Mouse (Mus musculus) hindbrain, embryonic 13.5 days (tissue): ENCODE measurements around the gene F13a1. TPM values are rescaled to one million over a fixed set of nuclear protein-coding genes. Genes with fewer than 3 reads are reported as not detected.

Source experiments
- ATAC-seq: fragments of 200-750 bp; cut with Nextera tagmentation; 2 replicates; pipeline ENCODE4 v1.8.0; 2017; ENCODE audit warnings: moderate TSS enrichment; ENCODE audit not compliant: low FRiP score
- H3K27ac ChIP-seq: fragments of 300-500 bp; sonication (generic); 2 replicates; pipeline ENCODE4 v1.5.1; 2015; ENCODE audit warnings: inconsistent platforms, mild to moderate bottlenecking, moderate library complexity
- H3K27me3 ChIP-seq: fragments of 300-500 bp; sonication (generic); 2 replicates; pipeline ENCODE4 v1.6.1; 2015; ENCODE audit warnings: mild to moderate bottlenecking, inconsistent platforms
- H3K36me3 ChIP-seq: fragments of 300-500 bp; sonication (generic); 2 replicates; pipeline ENCODE4 v1.6.1; 2015; ENCODE audit warnings: mild to moderate bottlenecking, inconsistent platforms
- H3K4me1 ChIP-seq: fragments of 300-500 bp; sonication (generic); replicated peaks from 2 replicates; pipeline ENCODE4 v1.6.1; 2015; ENCODE audit warnings: inconsistent platforms
- H3K4me2 ChIP-seq: fragments of 300-500 bp; sonication (generic); 2 replicates; pipeline ENCODE4 v1.6.1; 2015; ENCODE audit warnings: inconsistent platforms, mild to moderate bottlenecking, moderate library complexity
- H3K4me3 ChIP-seq: fragments of 300-500 bp; sonication (generic); 2 replicates; pipeline ENCODE4 v1.5.1; 2015; ENCODE audit warnings: mild to moderate bottlenecking, inconsistent platforms
- H3K9ac ChIP-seq: fragments of 300-500 bp; sonication (generic); 2 replicates; pipeline ENCODE4 v1.6.1; 2015; ENCODE audit warnings: mild to moderate bottlenecking, inconsistent platforms
- H3K9me3 ChIP-seq: fragments of 300-500 bp; sonication (generic); 2 replicates; pipeline ENCODE4 v1.6.1; 2016; ENCODE audit warnings: inconsistent platforms
- WGBS: fragments of 180-500 bp; shearing (Covaris S2); methylation state at CpG from one replicate; pipeline ENCODE4 v1.1.7; 2015; 5-methylcytosine and 5-hydroxymethylcytosine counted together
- polyA plus RNA-seq: library from polyadenylated mRNA; unstranded; fragments of >200 nt; fragmentation: Nextera tagmentation; extraction: Ambion mirVana; gene quantifications from 2 replicates; pipeline ENCODE4 v1.2.1, GENCODE M21; 2015

Gene F13a1
- polyA plus RNA-seq, 1 experiment from 2014 or later, result 15.5 TPM

DNA sequence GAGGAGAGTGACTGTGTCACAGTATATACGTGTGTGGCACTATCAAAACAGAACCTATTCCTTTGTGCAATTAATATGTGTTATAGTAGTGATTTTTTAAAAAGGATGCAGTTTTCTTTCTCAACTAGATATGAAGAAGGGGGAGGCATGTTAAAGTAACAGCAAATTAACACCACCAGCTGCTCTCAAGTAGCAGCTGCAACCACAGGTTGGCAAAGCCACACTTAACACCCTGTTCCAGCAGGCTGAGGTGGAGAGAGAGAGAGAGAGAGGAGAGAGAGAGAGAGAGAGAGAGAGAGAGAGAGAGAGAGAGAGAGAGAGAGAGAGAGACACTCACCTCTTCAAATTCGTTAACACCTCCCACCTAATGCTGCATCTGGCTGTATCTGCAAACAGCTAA, 28.5 kb downstream of the F13a1 start:
- Histone ChIP-seq H3K36me3 (no peaks in the 10 kb centered on the region), H3K27me3 (no peaks in the 10 kb centered on the region), H3K4me2 (no peak overlapping the region), H3K4me3 (no peak overlapping the region), H3K9ac (no peak overlapping the region), H3K27ac (no peak overlapping the region), H3K4me1 (no peaks in the 10 kb centered on the region), H3K9me3 (no peaks in the 10 kb centered on the region)
- 92% methylated on average over 2 of the region's 2 CpGs for WGBS
- no peak for ATAC-seq

DNA sequence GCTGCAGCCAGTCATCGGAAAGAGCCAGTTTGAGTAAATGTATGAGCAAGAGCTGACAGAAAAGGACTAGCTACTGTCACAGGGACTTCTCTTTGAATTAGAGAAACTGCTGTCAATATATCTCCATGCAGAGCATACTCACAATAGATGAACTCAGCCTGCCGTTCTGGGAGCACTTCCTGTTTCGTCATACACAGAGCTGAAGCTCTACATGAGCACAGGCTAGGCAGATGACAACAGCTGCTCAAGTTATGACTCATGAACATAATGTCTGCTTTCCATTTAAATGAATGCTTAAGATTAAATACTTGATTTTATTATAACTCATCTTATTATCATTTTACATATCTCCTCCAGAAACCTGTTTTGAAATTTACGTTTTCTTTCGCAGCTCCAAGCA, 39.3 kb downstream of the F13a1 start:
- no peak for ATAC-seq
- Histone ChIP-seq H3K9me3 (no peaks in the 10 kb centered on the region), H3K27ac (no peak overlapping the region), H3K36me3 (no peaks in the 10 kb centered on the region), H3K27me3 (no peaks in the 10 kb centered on the region), H3K9ac (no peak overlapping the region), H3K4me2 (no peak overlapping the region), H3K4me3 (no peak overlapping the region), H3K4me1 (no peaks in the 10 kb centered on the region)
- WGBS, result 86% methylated on average over 5 of the region's 5 CpGs

DNA sequence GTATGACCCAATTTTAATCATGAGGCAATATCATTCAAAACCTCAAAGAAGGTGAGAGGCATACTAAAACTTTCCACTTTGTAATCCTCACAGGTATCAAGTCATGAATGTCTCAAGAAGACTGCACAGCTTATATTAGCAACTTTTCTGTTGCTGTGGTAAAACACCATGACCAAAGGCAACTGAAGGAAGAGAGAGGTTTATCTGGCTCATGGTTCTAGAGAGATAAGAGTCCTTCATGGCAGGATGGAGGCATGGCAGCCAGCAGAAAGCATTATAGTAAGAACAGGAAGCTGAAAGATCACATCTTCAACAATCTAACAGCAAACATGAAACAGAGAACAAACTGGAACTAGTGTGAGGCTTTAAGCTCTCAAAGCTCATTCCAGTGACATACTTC, 43.8 kb downstream of the F13a1 start:
- no peak overlapping the region for H3K4me3 ChIP-seq
- H3K36me3 ChIP-seq, result no peaks in the 10 kb centered on the region
- no peaks in the 10 kb centered on the region for H3K27me3 ChIP-seq
- no peaks in the 10 kb centered on the region for H3K9me3 ChIP-seq
- no peak overlapping the region for H3K4me2 ChIP-seq
- H3K9ac ChIP-seq, result no peak overlapping the region
- no peak overlapping the region for H3K27ac ChIP-seq
- H3K4me1 ChIP-seq, result no peaks in the 10 kb centered on the region
- no peak for ATAC-seq

DNA sequence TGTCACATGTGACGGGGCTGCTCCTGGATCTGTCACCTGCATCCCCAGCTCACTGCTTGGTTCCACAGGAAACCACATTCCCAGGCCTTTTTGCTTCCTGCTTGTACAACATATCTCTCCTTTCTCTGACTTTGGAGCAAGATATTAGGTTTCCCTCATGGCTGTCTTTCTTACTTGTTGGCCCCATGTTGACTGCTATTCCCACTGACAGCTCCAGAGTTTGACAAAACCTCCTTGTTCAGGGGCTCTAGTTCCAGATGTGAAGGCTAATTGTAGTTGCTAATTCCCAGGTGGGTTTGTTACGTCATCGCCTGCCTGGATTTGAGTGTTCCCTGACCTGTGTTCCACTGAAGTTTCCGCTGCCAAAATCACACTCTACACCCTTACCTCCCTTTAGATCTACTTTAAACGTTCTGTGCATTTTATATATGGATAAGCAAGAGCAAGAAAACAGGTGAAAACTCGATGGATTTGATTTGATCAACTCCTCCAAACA, 50.8 kb downstream of the F13a1 start:
- H3K9me3 ChIP-seq, result no peaks in the 10 kb centered on the region
- ATAC-seq, result no peak
- H3K36me3 ChIP-seq, result no peaks in the 10 kb centered on the region
- no peaks in the 10 kb centered on the region for H3K27me3 ChIP-seq
- H3K4me1 ChIP-seq, result no peaks in the 10 kb centered on the region
- no peak overlapping the region for H3K27ac ChIP-seq
- H3K4me2 ChIP-seq, result no peak overlapping the region
- 86% methylated on average over 6 of the region's 6 CpGs for WGBS
- H3K4me3 ChIP-seq, result no peak overlapping the region
- no peak overlapping the region for H3K9ac ChIP-seq

DNA sequence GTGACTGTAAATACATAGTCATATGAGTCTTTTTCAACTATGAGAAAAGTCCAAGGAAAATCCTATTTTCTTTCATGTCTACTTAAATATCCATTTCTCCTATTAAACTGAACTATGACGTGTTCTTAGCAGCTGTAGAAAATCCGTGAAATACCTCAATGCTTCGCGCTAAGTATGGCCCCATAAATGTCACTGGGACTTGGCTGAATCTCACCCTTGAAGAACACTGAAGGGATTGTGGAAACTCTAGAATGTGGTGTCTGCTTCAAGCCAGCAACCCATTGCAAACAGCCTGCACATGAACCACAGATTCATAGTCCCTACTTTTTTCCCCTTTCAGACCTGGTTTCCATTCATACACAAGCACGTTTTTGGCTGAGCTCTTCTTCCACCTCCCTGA, 56.5 kb downstream of the F13a1 start:
- 91% methylated on average over 5 of the region's 5 CpGs for WGBS
- Histone ChIP-seq H3K36me3 (no peaks in the 10 kb centered on the region), H3K9ac (no peak overlapping the region), H3K9me3 (no peaks in the 10 kb centered on the region), H3K27ac (no peak overlapping the region), H3K4me3 (no peak overlapping the region), H3K27me3 (no peaks in the 10 kb centered on the region), H3K4me1 (no peaks in the 10 kb centered on the region), H3K4me2 (no peak overlapping the region)
- ATAC-seq, result no peak

DNA sequence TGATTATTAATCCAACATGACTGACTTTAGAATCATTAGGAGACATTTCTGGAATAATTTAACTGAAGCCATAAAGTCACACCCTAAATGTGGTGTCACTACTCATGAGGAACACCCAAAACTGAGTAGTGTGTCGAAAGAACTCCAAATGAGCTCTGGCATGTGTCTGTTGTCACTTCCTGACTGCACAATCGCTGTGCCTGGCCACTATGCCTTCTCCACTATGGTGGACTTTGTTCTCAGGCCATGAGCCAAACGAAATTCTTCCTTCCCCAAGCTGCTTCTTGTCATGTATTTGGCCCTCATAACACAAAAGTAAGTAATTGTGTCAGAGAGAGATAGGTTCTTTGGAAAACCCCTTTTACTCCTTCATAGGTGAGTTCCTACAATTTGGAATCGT, 61.7 kb downstream of the F13a1 start:
- Histone ChIP-seq H3K4me2 (no peak overlapping the region), H3K27ac (no peak overlapping the region), H3K4me1 (0 out of 2 replicates have a peak, but pooled peaks cover 8% of the 10 kb centered on the region), H3K36me3 (no peaks in the 10 kb centered on the region), H3K9ac (no peak overlapping the region), H3K9me3 (no peaks in the 10 kb centered on the region), H3K27me3 (no peaks in the 10 kb centered on the region), H3K4me3 (no peak overlapping the region)
- no peak for ATAC-seq
- 86% methylated on average over 4 of the region's 4 CpGs for WGBS

DNA sequence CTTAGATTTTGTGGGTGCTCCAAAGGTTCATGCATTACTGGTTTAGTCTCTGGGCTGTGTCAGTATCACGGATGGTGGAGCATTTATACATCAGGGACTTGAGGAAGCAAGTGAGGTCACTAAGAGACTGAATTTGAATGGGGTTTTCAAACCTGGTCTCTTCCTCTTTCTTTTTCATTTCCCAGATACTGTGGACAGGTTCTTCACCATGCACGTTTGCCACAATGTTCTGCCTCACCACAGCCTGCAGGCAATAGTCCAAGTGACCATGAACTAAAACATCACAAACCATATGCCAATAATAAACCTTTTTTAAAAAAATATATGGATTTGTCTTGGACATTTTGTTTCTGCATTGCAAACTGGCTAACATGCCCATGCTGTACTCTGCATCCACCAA, 77.0 kb downstream of the F13a1 start:
- Histone ChIP-seq H3K27me3 (no peaks in the 10 kb centered on the region), H3K4me1 (no peaks in the 10 kb centered on the region; the same call in 1 of the 2 replicates), H3K4me3 (no peak overlapping the region), H3K27ac (no peak overlapping the region), H3K9me3 (no peaks in the 10 kb centered on the region), H3K4me2 (no peak overlapping the region), H3K9ac (no peak overlapping the region), H3K36me3 (no peaks in the 10 kb centered on the region)
- no peak for ATAC-seq
- 85% methylated on average over 2 of the region's 2 CpGs for WGBS

DNA sequence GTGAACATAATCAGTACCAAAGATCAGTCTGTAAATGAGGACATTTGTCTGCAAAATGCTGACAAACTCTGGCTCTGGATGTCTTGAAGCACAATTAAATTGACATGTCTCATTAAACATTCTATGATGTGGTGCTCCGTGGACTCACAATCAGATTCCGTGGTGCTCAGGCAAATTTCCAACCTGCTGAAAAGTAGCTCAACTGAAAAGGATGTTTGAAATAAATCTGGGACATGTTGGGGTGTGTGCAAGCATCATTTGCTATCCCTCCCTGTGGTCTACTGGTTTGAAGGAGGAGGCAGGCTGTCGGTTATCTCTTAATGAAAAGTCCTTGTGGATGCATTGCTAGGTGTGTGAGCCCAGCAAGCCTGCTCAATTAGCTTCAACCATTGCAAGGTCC, 77.8 kb downstream of the F13a1 start:
- WGBS, result 54% methylated on average over 3 of the region's 3 CpGs
- Histone ChIP-seq H3K4me2 (no peak overlapping the region), H3K9ac (no peak overlapping the region), H3K27ac (0 out of 2 replicates have a peak overlapping the region, but pooled peaks have one; percentile 13), H3K9me3 (no peaks in the 10 kb centered on the region), H3K36me3 (no peaks in the 10 kb centered on the region), H3K4me3 (no peak overlapping the region), H3K27me3 (no peaks in the 10 kb centered on the region), H3K4me1 (no peaks in the 10 kb centered on the region; the same call in 1 of the 2 replicates)
- ATAC-seq, result no peak

DNA sequence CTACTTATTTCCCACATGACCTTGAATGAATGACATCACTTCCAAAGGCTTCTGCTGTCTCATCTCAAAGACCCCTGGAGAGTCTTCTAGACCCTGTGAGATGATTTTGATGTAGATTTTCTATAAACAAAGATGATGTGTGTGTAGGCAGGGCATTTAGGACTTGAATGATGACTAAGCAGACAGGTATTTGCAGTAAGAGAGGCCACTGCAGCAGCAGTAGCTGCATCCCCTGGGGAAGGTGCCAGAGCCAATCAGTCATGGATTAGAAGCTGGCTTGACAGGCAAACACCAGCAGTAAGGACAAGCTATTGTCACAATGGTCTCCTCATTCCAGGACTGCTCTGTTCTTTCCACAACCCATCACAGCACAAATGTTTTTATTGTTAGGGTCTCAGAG, 87.1 kb downstream of the F13a1 start:
- Histone ChIP-seq H3K4me1 (0 out of 2 replicates have a peak, but pooled peaks cover 3% of the 10 kb centered on the region), H3K4me2 (no peak overlapping the region), H3K9me3 (no peaks in the 10 kb centered on the region), H3K4me3 (no peak overlapping the region), H3K27me3 (no peaks in the 10 kb centered on the region), H3K9ac (no peak overlapping the region), H3K36me3 (no peaks in the 10 kb centered on the region), H3K27ac (no peak overlapping the region)
- ATAC-seq, result no peak

DNA sequence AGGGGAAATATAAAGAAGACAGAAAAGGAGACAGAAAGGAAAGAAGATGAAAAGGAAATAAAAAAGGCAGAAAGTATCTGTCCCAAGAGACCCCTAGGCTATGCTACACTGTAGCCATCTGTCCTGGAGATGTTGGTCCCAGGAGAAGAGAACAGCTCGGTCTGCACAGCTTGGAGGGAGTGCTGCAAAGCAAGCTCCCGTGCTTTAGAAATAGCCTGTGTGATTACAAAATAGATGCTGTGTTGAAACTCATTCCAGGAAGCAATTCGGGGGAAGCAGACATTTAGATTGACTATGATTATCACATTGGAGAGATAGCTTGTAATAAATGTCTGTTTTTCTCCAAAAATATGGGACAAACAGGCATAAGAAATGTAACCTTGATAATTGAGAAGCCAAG, 91.0 kb downstream of the F13a1 start:
- no peak overlapping the region for H3K4me3 ChIP-seq
- 64% methylated on average over 3 of the region's 3 CpGs for WGBS
- no peak for ATAC-seq

DNA sequence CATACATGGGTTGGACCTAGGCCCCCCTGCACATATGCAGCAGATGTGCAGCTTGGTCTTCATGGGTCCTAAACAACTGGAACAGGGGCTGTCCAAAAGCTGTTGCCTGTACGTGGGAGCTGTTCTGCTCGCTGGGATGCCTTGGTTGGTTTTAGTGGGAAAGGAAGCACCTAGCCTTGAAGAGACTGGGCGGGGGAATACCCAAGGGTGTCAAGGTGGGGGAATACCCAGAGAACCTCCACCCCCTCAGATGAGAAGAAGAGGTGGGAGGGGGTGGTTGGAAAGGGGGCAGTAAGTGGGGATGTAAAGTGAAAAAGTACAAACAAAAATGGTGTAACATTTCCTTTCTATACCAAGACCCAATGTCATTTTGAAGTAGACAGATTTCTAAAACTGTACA, 95.1 kb downstream of the F13a1 start:
- H3K9ac ChIP-seq, result no peak overlapping the region
- no peak for ATAC-seq
- no peaks in the 10 kb centered on the region for H3K9me3 ChIP-seq
- H3K27ac ChIP-seq, result no peak overlapping the region
- H3K36me3 ChIP-seq, result no peaks in the 10 kb centered on the region
- no peak overlapping the region for H3K4me3 ChIP-seq
- H3K4me1 ChIP-seq, result 0 out of 2 replicates have a peak, but pooled peaks cover 3% of the 10 kb centered on the region
- H3K27me3 ChIP-seq, result no peaks in the 10 kb centered on the region
- no peak overlapping the region for H3K4me2 ChIP-seq
- WGBS, result 93% methylated on average over 3 of the region's 3 CpGs

More for the DNA sequence above, 91.0 kb downstream of the F13a1 start:
- H3K4me2 ChIP-seq, result no peak overlapping the region
- no peaks in the 10 kb centered on the region for H3K27me3 ChIP-seq
- no peaks in the 10 kb centered on the region for H3K36me3 ChIP-seq
- 0 out of 2 replicates have a peak, but pooled peaks cover 3% of the 10 kb centered on the region for H3K4me1 ChIP-seq
- H3K9ac ChIP-seq, result no peak overlapping the region
- no peaks in the 10 kb centered on the region for H3K9me3 ChIP-seq
- H3K27ac ChIP-seq, result no peak overlapping the region

DNA sequence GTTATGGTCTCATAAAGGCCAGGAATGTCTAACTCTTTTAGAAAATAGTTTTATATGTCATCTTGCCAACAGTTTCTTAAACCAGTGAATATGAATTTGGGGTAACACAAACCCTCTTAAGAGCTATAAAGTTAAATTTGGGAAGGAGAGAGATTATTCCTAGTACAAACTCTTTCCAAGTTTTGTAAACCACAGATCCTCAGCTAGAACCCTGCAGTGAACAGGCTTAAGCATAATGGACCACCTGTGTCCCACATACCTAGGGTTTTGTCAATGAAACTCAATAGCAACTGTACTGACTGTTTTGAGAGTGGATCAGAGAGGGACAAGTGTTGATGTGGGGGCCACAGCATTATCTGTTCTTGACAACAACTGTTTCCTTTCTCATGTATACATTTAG, 96.4 kb downstream of the F13a1 start:
- H3K27ac ChIP-seq, result no peak overlapping the region
- no peak overlapping the region for H3K4me2 ChIP-seq
- no peak overlapping the region for H3K4me3 ChIP-seq
- ATAC-seq, result no peak
- no peaks in the 10 kb centered on the region for H3K4me1 ChIP-seq
- no peaks in the 10 kb centered on the region for H3K36me3 ChIP-seq
- H3K9ac ChIP-seq, result no peak overlapping the region
- H3K9me3 ChIP-seq, result no peaks in the 10 kb centered on the region
- no peaks in the 10 kb centered on the region for H3K27me3 ChIP-seq

DNA sequence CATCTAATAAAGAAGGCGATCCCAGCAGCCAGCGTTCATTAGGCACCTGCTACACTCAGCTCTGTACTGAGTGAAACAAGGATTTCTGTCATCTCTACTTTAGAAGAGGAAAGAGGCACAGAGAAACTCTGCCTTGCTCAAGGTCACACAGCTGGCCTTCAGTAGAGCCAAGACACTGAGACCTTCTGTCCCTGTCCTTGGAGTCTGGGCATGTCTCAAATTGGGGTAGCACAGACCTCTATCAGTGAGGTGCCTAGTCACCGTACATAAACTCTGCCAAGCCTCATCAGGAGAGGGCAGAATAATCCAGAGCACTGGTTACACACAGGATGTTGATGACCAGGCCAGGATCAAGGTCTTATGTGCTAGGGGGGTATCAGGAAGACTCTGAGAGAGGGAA, 108.2 kb downstream of the F13a1 start:
- Histone ChIP-seq H3K4me1 (no peaks in the 10 kb centered on the region), H3K9ac (no peak overlapping the region), H3K4me2 (no peak overlapping the region), H3K27ac (no peak overlapping the region), H3K27me3 (no peaks in the 10 kb centered on the region), H3K4me3 (no peak overlapping the region), H3K9me3 (no peaks in the 10 kb centered on the region), H3K36me3 (no peaks in the 10 kb centered on the region)
- no peak for ATAC-seq
- 61% methylated on average over 3 of the region's 3 CpGs for WGBS

DNA sequence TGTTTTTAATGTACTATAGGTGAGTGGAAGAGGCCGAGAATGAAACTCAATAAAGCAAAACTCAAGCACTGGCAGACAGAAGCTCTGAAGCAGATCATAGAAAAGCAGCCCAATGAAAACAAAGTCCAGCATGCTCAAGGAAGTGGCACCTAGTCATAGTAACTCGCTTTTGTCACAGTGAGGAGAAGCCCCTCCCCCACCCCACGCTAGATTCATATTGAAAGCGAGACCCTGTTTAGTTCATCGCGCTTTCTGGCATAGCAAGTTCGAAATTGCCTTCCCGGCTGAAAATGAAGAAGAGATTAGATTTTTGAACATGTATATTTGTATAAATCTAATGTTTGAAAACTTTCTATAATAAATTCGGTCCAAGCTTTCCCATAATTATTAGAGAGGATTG, 118.0 kb downstream of the F13a1 start:
- Histone ChIP-seq H3K4me2 (no peak overlapping the region), H3K4me1 (no peaks in the 10 kb centered on the region), H3K4me3 (no peak overlapping the region), H3K27ac (no peak overlapping the region), H3K36me3 (no peaks in the 10 kb centered on the region), H3K27me3 (no peaks in the 10 kb centered on the region), H3K9ac (no peak overlapping the region), H3K9me3 (no peaks in the 10 kb centered on the region)
- WGBS, result 88% methylated on average over 9 of the region's 9 CpGs
- ATAC-seq, result no peak
